Mouse (Mus musculus) CH12.LX (cell line): ENCODE results near the gene Slfn8. TPM values are rescaled to one million over a fixed set of nuclear protein-coding genes. Genes with fewer than 3 reads are reported as not detected.

Experiments used
- DNase-seq: peaks from one replicate; pipeline ENCODE4 v3.0.0-alpha.2; 2013; ENCODE audit errors: extremely low read depth
- H3K27ac ChIP-seq: 2 replicates; pipeline ENCODE4 v1.5.1; 2012; ENCODE audit warnings: low read depth, mild to moderate bottlenecking, control low read depth, moderate library complexity; ENCODE audit not compliant: insufficient read depth
- H3K27me3 ChIP-seq: replicated peaks from 2 replicates; pipeline ENCODE3; 2012; ENCODE audit warnings: inconsistent platforms
- H3K36me3 ChIP-seq, 2 experiments: replicated peaks in 1 of 2; 2 replicates each; pipeline versions ENCODE3 to v1.6.1; 2012; ENCODE audit warnings: inconsistent platforms in 1 of 2, low read length in 1 of 2, mild to moderate bottlenecking in 1 of 2, mixed read lengths in 1 of 2, moderate library complexity in 1 of 2; ENCODE audit not compliant: control insufficient read depth in 1 of 2, insufficient read depth in 1 of 2
- H3K4me1 ChIP-seq, 2 experiments: 2 replicates each; pipeline ENCODE4 v1.6.1; 2012; ENCODE audit warnings: inconsistent platforms in 1 of 2, moderate library complexity in 1 of 2; ENCODE audit not compliant: insufficient read depth in 2 of 2, control insufficient read depth in 1 of 2
- H3K4me2 ChIP-seq: 2 replicates; pipeline ENCODE4 v1.6.1; 2012; ENCODE audit warnings: low read depth, mild to moderate bottlenecking, control low read depth; ENCODE audit not compliant: poor library complexity, insufficient read depth, severe bottlenecking
- H3K4me3 ChIP-seq, 3 experiments: fragments of 150-350 bp in 1 of 3; sonication (generic) in 1 of 3; replicated peaks in 1 of 3; 2 replicates each; pipeline versions ENCODE3 to v1.5.1; 2011 to 2012; ENCODE audit warnings: low read depth in 2 of 3, low read length in 2 of 3, mild to moderate bottlenecking in 2 of 3, moderate library complexity in 2 of 3, control low read depth in 1 of 3, improper control_type of control experiment in 1 of 3, inconsistent platforms in 1 of 3, mixed read lengths in 1 of 3; ENCODE audit not compliant: poor library complexity in 1 of 3
- H3K79me2 ChIP-seq: replicated peaks from 2 replicates; pipeline ENCODE4 v1.6.1; 2012; ENCODE audit warnings: mild to moderate bottlenecking, moderate library complexity; ENCODE audit not compliant: control insufficient read depth, poor library complexity, insufficient read depth, severe bottlenecking; ENCODE audit errors: extremely low read depth
- H3K9ac ChIP-seq: 2 replicates; pipeline ENCODE4 v1.6.1; 2012; ENCODE audit warnings: low read depth, mild to moderate bottlenecking, control low read depth, moderate library complexity; ENCODE audit not compliant: insufficient read depth
- H3K9me3 ChIP-seq: replicated peaks from 2 replicates; pipeline ENCODE3; 2012; ENCODE audit warnings: low read length, inconsistent platforms, mixed read lengths
- BHLHE40 ChIP-seq: IDR thresholded peaks from 2 replicates; pipeline ENCODE4 v1.6.1; 2011; ENCODE audit warnings: mild to moderate bottlenecking, low read depth, low read length, improper control_type of control experiment
- CHD1 ChIP-seq: IDR thresholded peaks from 2 replicates; pipeline ENCODE4 v1.6.1; 2012; ENCODE audit warnings: low read depth, low read length, improper control_type of control experiment, inconsistent platforms
- CHD2 ChIP-seq: IDR thresholded peaks from 2 replicates; pipeline ENCODE4 v1.6.1; 2011; ENCODE audit warnings: low read length, improper control_type of control experiment
- CTCF ChIP-seq, 2 experiments: IDR thresholded peaks in 1 of 2; conservative IDR thresholded peaks in 1 of 2; 2 replicates each; pipeline ENCODE4 v1.5.1; 2011 to 2012; ENCODE audit warnings: low read depth in 2 of 2, low read length in 2 of 2, improper control_type of control experiment in 1 of 2, inconsistent platforms in 1 of 2, mild to moderate bottlenecking in 1 of 2, moderate library complexity in 1 of 2
- E2F4 ChIP-seq: IDR thresholded peaks from 2 replicates; pipeline ENCODE4 v1.6.1; 2011; ENCODE audit warnings: low read depth, low read length, improper control_type of control experiment; ENCODE audit not compliant: insufficient replicate concordance
- ELF1 ChIP-seq: IDR thresholded peaks from 2 replicates; pipeline ENCODE4 v1.6.1; 2014; ENCODE audit warnings: low read depth, mild to moderate bottlenecking, inconsistent platforms, low read length, improper control_type of control experiment
- EP300 ChIP-seq: IDR thresholded peaks from 2 replicates; pipeline ENCODE4 v1.6.1; 2011; ENCODE audit warnings: low read length, improper control_type of control experiment
- ETS1 ChIP-seq: conservative IDR thresholded peaks from 2 replicates; pipeline ENCODE4 v1.6.1; 2012; ENCODE audit warnings: low read depth, mild to moderate bottlenecking, inconsistent platforms, low read length, improper control_type of control experiment, moderate library complexity
- GABPA ChIP-seq: IDR thresholded peaks from 2 replicates; pipeline ENCODE4 v1.6.1; 2012; ENCODE audit warnings: low read depth, low read length, improper control_type of control experiment, inconsistent platforms; ENCODE audit not compliant: insufficient replicate concordance
- HCFC1 ChIP-seq: IDR thresholded peaks from 2 replicates; pipeline ENCODE4 v1.6.1; 2012; ENCODE audit warnings: low read depth, mild to moderate bottlenecking, inconsistent platforms, low read length, improper control_type of control experiment
- IRF4 ChIP-seq: IDR thresholded peaks from 2 replicates; pipeline ENCODE4 v1.6.1; 2014; ENCODE audit warnings: low read depth, mild to moderate bottlenecking, inconsistent platforms, low read length, improper control_type of control experiment
- JUN ChIP-seq: IDR thresholded peaks from 2 replicates; pipeline ENCODE4 v1.6.1; 2011; ENCODE audit warnings: low read depth, mild to moderate bottlenecking, low read length, improper control_type of control experiment, moderate library complexity; ENCODE audit not compliant: insufficient read depth
- JUND ChIP-seq: conservative IDR thresholded peaks from 2 replicates; pipeline ENCODE4 v1.6.1; 2011; ENCODE audit warnings: low read depth, low read length, improper control_type of control experiment
- KAT2A ChIP-seq: IDR thresholded peaks from 2 replicates; pipeline ENCODE4 v1.6.1; 2012; ENCODE audit warnings: low read length, improper control_type of control experiment, inconsistent platforms; ENCODE audit not compliant: insufficient replicate concordance
- MAFK ChIP-seq: IDR thresholded peaks from 2 replicates; pipeline ENCODE4 v1.6.1; 2011; ENCODE audit warnings: low read length, improper control_type of control experiment; ENCODE audit not compliant: insufficient replicate concordance
- MAX ChIP-seq: IDR thresholded peaks from 2 replicates; pipeline ENCODE4 v1.6.1; 2011; ENCODE audit warnings: low read length, improper control_type of control experiment
- MAZ ChIP-seq: IDR thresholded peaks from 2 replicates; pipeline ENCODE4 v1.6.1; 2012; ENCODE audit warnings: low read depth, mild to moderate bottlenecking, inconsistent platforms, low read length, improper control_type of control experiment, moderate library complexity
- MEF2A ChIP-seq: IDR thresholded peaks from 2 replicates; pipeline ENCODE4 v1.6.1; 2014; ENCODE audit warnings: low read depth, mild to moderate bottlenecking, inconsistent platforms, low read length, improper control_type of control experiment, borderline replicate concordance
- MXI1 ChIP-seq: IDR thresholded peaks from 2 replicates; pipeline ENCODE4 v1.6.1; 2011; ENCODE audit warnings: mild to moderate bottlenecking, low read depth, low read length, improper control_type of control experiment
- MYC ChIP-seq: IDR thresholded peaks from 2 replicates; pipeline ENCODE4 v1.6.1; 2011; ENCODE audit warnings: low read depth, mild to moderate bottlenecking, improper control_type of control experiment, low read length
- NELFE ChIP-seq: IDR thresholded peaks from 2 replicates; pipeline ENCODE4 v1.6.1; 2011; ENCODE audit warnings: low read depth, low read length, improper control_type of control experiment
- NRF1 ChIP-seq: IDR thresholded peaks from 2 replicates; pipeline ENCODE4 v1.6.1; 2014; ENCODE audit warnings: low read depth, mild to moderate bottlenecking, inconsistent platforms, low read length, improper control_type of control experiment, moderate library complexity
- PAX5 ChIP-seq: IDR thresholded peaks from 2 replicates; pipeline ENCODE4 v1.6.1; 2012; ENCODE audit warnings: low read length, inconsistent platforms, mixed read lengths
- POLR2A ChIP-seq: IDR thresholded peaks from 2 replicates; pipeline ENCODE4 v1.6.1; 2011; ENCODE audit warnings: low read depth, mild to moderate bottlenecking, improper control_type of control experiment, low read length
- POLR2AphosphoS2 ChIP-seq: IDR thresholded peaks from 2 replicates; pipeline ENCODE4 v1.6.1; 2011; ENCODE audit warnings: low read depth, low read length, improper control_type of control experiment
- RAD21 ChIP-seq: IDR thresholded peaks from 2 replicates; pipeline ENCODE4 v1.6.1; 2011; ENCODE audit warnings: low read depth, mild to moderate bottlenecking, low read length, improper control_type of control experiment, moderate library complexity
- RCOR1 ChIP-seq: conservative IDR thresholded peaks from 2 replicates; pipeline ENCODE4 v1.6.1; 2012; ENCODE audit warnings: low read depth, mild to moderate bottlenecking, inconsistent platforms, low read length, improper control_type of control experiment
- SIN3A ChIP-seq: IDR thresholded peaks from 2 replicates; pipeline ENCODE4 v1.6.1; 2012; ENCODE audit warnings: low read length, improper control_type of control experiment, inconsistent platforms
- SMC3 ChIP-seq: IDR thresholded peaks from 2 replicates; pipeline ENCODE4 v1.6.1; 2011; ENCODE audit warnings: low read depth, low read length, improper control_type of control experiment
- TBP ChIP-seq: conservative IDR thresholded peaks from 2 replicates; pipeline ENCODE4 v1.6.1; 2011; ENCODE audit warnings: low read depth, low read length, improper control_type of control experiment
- TCF12 ChIP-seq: IDR thresholded peaks from 2 replicates; pipeline ENCODE4 v1.6.1; 2014; ENCODE audit warnings: low read depth, mild to moderate bottlenecking, inconsistent platforms, low read length, improper control_type of control experiment
- UBTF ChIP-seq: IDR thresholded peaks from 2 replicates; pipeline ENCODE4 v1.6.1; 2012; ENCODE audit warnings: low read depth, mild to moderate bottlenecking, inconsistent platforms, low read length, improper control_type of control experiment, moderate library complexity
- USF1 ChIP-seq: IDR thresholded peaks from 2 replicates; pipeline ENCODE4 v1.6.1; 2014; ENCODE audit warnings: low read depth, mild to moderate bottlenecking, inconsistent platforms, low read length, improper control_type of control experiment
- USF2 ChIP-seq: conservative IDR thresholded peaks from 2 replicates; pipeline ENCODE4 v1.6.1; 2011; ENCODE audit warnings: low read depth, low read length, improper control_type of control experiment
- ZC3H11A ChIP-seq: IDR thresholded peaks from 2 replicates; pipeline ENCODE4 v1.6.1; 2012; ENCODE audit warnings: low read depth, mild to moderate bottlenecking, inconsistent platforms, low read length, improper control_type of control experiment
- ZKSCAN1 ChIP-seq: IDR thresholded peaks from 2 replicates; pipeline ENCODE4 v1.6.1; 2012; ENCODE audit warnings: low read depth, inconsistent platforms, low read length, improper control_type of control experiment, borderline replicate concordance
- ZMIZ1 ChIP-seq: IDR thresholded peaks from 2 replicates; pipeline ENCODE4 v1.6.1; 2012; ENCODE audit warnings: low read depth, mild to moderate bottlenecking, inconsistent platforms, low read length, improper control_type of control experiment
- ZNF384 ChIP-seq: IDR thresholded peaks from 2 replicates; pipeline ENCODE4 v1.6.1; 2012; ENCODE audit warnings: low read depth, low read length, improper control_type of control experiment, inconsistent platforms
- dilution Hi-C: fragments of 300-500 bp; cut with MboI; formaldehyde crosslinking; loops from 2 replicates; pipeline ENCODE4 v1.14.3; 2020; ENCODE audit warnings: low sequenced_read_pairs; ENCODE audit not compliant: extremely low pct_unique_long_range_greater_than_20kb, extremely low pct_ligation_motif_present
- in situ Hi-C: fragments of 300-500 bp; cut with MboI; formaldehyde crosslinking; loops from 3 replicates; pipeline ENCODE4 v1.14.3; 2019; ENCODE audit warnings: low sequenced_read_pairs, low pct_ligation_motif_present, low pct_unique_long_range_greater_than_20kb, mixed read lengths
- polyA plus RNA-seq: library from polyadenylated mRNA; unstranded; fragments of >175 nt; gene quantifications from 2 replicates; pipeline ENCODE4 v1.2.1, GENCODE M21; 2012; ENCODE audit warnings: low read depth; ENCODE audit not compliant: insufficient read length
- total RNA-seq, 2 experiments: library from RNA; depleted of rRNA; stranded (reverse); fragments of 300-350 nt in 1 of 2; fragments of >200 nt in 1 of 2; gene quantifications; 2 replicates each; pipeline ENCODE4 v1.2.3; 2012 to 2014

Gene Slfn8
- total and polyA plus RNA-seq, 3 experiments = 3.4 to 6.3 (median 4.1) TPM

DNA sequence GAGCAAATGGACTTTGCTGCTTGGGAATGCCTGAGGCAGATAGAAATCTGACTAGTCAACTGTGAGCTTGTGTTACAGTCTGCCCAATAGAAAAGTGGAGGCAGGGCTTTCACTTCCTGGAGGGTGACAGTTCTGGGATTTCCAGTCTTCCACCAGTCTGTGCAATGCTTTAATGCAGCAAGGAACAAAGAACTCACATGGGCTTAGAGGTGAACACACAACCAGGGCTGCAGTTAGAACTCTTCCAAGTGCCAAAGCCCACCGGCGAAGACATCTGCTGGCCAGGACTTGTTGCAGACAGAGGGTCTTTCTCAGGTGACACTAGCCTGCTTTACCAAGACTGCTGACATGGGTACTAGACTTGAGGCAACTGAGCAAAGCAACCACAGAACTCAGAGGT, 44.3 kb upstream of the Slfn8 start, which contains the start of gene Slfn2:
Gene Slfn2 (plus strand): TSS at position 167 of the 400 bp plus-strand sequence.
- dilution Hi-C loops (no loop called here), in situ Hi-C loops (no loop called here)
- H3K79me2 ChIP-seq = peaks cover 53% of the 10 kb centered on the region
- peaks cover 29 to 68% of the 10 kb centered on the region in 2 experiments for H3K4me1 ChIP-seq
- H3K27ac ChIP-seq = peak within 1 kb of the TSS; percentile 91
- H3K4me2 ChIP-seq = peak within 1 kb of the TSS; percentile 95
- TF ChIP-seq CHD2 (peak; percentile 84), MYC (peak; percentile 94), ZC3H11A (no peak), MAX (peak; percentile 90), ELF1 (peak; percentile 91), MAZ (0 out of 2 replicates have a peak, but pooled peaks have one; percentile 66), BHLHE40 (peak; percentile 80), JUND (0 out of 2 replicates have a peak, but pooled peaks have one; percentile 50), NRF1 (peak; percentile 42; the same call in 1 of the 2 replicates), USF1 (peak; percentile 18; the same call in 1 of the 2 replicates), RAD21 (no peak; the same call in 1 of the 2 replicates), ETS1 (peak; percentile 88), IRF4 (peak; percentile 93), KAT2A (0 out of 2 replicates have a peak, but pooled peaks have one; percentile 64), POLR2A (peak; percentile 95), CTCF (conservative IDR thresholded peaks at IDR 0.05 in 1 of 2, IDR thresholded peaks at IDR 0.05 in 1 of 2; ENCODE audit: low read depth in 2 of 2, low read length in 2 of 2) (no peak), HCFC1 (peak; percentile 53; the same call in 1 of the 2 replicates), RCOR1 (peak; percentile 88; the same call in 1 of the 2 replicates), UBTF (0 out of 2 replicates have a peak, but pooled peaks have one; percentile 53), SIN3A (peak; percentile 100), JUN (peak; percentile 52), USF2 (no peak; the same call in 1 of the 2 replicates), ZKSCAN1 (no peak), GABPA (no peak), POLR2AphosphoS2 (peak; percentile 89), E2F4 (no peak), SMC3 (peak; percentile 25; the same call in 1 of the 2 replicates), EP300 (peak; percentile 85), CHD1 (peak; percentile 92), TCF12 (peak; percentile 96), MXI1 (peak; percentile 95), MEF2A (peak; percentile 78), PAX5 (no peak), MAFK (peak; percentile 75), NELFE (peak; percentile 96), ZNF384 (no peak), TBP (peak; percentile 97), ZMIZ1 (peak; percentile 96)
- H3K27me3 ChIP-seq = no peaks in the 10 kb centered on the region
- peaks cover 13% of the 10 kb centered on the region for H3K9me3 ChIP-seq
- peak within 1 kb of the TSS; percentile 59 to 98 (median 72) for H3K4me3 ChIP-seq
- H3K9ac ChIP-seq = peak within 1 kb of the TSS; percentile 98
- DNase-seq = peak; percentile 82
- peaks cover 21 to 32% of the 10 kb centered on the region in 2 experiments for H3K36me3 ChIP-seq
